Mouse (Mus musculus): ENCODE data around the gene Wnt5b. TPM values are rescaled to one million over a fixed set of nuclear protein-coding genes. Genes with fewer than 3 reads are reported as not detected.

Wnt5b gene
- polyA plus RNA-seq, 1 experiment from 2014 or later: 1.8 TPM

DNA sequence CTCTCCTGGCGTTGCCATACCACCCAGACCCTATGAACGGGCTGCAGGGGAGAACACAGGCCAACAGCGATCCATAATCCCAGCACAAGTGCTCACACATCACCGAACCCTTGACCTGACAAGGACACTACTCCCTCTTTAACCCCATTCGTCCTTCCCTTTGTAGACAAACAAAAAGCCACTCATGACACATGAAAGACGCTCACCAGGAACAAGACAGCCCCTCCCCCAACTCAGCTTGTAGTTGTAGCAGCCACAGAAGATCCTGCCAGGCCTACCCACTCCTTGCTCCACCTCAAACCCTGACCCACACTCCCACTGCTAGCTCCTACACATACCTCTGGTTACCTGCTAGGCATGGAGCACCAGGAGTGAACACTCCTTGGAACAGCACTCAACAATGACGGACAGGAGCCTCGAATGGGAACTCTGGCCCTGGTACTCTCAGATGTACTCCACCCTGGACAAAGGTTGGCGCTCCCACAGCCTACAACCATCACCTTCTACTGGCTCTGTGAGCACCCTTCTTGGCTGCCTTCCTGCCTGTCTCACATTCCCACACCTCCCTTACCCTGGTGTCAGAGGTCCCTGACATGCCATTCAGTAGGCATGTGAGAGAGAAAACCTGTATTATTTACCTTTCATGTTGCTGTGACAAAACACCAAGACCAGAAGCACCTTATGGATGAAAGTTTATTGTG is 38.5 kb downstream of the Wnt5b start:
- Histone ChIP-seq H3K27ac (ENCODE audit: low read depth, low read length) (no peak overlapping the region), H3K27me3 (replicated peaks; ENCODE audit: control insufficient read depth, insufficient read depth, low read length) (no peaks in the 10 kb centered on the region), H3K4me1 (replicated peaks; ENCODE audit: control insufficient read depth, insufficient read depth, low read length) (peaks cover 5% of the 10 kb centered on the region; the same call in 1 of the 2 replicates), H3K9ac (ENCODE audit: low read depth, low read length) (no peak overlapping the region), H3K4me3 (ENCODE audit: low read depth, low read length) (no peak overlapping the region), H3K36me3 (ENCODE audit: control insufficient read depth, insufficient read depth) (no peaks in the 10 kb centered on the region), H3K4me2 (replicated peaks; ENCODE audit: low read depth) (no peak overlapping the region), H3K9me3 (ENCODE audit: control insufficient read depth) (no peaks in the 10 kb centered on the region)
- no peak for TF ChIP-seq CTCF (IDR thresholded peaks at IDR 0.05; ENCODE audit: low read depth)
- WGBS: 65% methylated on average over 9 of the region's 9 CpGs
- ATAC-seq: no peak

DNA sequence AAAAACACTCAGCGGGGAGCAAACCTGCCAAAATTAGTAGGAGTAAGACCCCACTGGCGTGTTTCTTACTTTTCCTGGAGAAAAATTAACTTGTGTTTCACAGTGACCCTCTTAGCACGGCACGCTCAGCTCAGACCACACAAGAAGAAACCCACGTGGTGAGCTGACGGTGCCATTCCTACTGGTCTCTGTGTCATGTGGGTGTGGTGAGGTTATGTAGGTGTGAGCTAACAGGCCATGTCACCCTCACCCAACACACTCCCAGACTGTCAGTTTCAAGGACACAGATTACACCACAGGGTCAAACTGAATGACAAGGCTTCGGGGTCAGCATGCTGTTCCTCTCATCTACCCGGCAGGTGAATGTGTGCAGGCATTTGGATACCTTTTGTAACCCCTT is 39.4 kb downstream of the Wnt5b start:
- WGBS: 80% methylated on average over 8 of the region's 8 CpGs
- Histone ChIP-seq H3K9ac (ENCODE audit: low read depth, low read length) (no peak overlapping the region), H3K36me3 (ENCODE audit: control insufficient read depth, insufficient read depth) (no peaks in the 10 kb centered on the region), H3K4me3 (ENCODE audit: low read depth, low read length) (no peak overlapping the region), H3K4me1 (replicated peaks; ENCODE audit: control insufficient read depth, insufficient read depth, low read length) (peaks cover 5% of the 10 kb centered on the region; the same call in 1 of the 2 replicates), H3K4me2 (replicated peaks; ENCODE audit: low read depth) (no peak overlapping the region), H3K27me3 (replicated peaks; ENCODE audit: control insufficient read depth, insufficient read depth, low read length) (no peaks in the 10 kb centered on the region), H3K9me3 (ENCODE audit: control insufficient read depth) (no peaks in the 10 kb centered on the region), H3K27ac (ENCODE audit: low read depth, low read length) (no peak overlapping the region)
- no peak for ATAC-seq
- TF ChIP-seq CTCF (IDR thresholded peaks at IDR 0.05; ENCODE audit: low read depth): no peak

DNA sequence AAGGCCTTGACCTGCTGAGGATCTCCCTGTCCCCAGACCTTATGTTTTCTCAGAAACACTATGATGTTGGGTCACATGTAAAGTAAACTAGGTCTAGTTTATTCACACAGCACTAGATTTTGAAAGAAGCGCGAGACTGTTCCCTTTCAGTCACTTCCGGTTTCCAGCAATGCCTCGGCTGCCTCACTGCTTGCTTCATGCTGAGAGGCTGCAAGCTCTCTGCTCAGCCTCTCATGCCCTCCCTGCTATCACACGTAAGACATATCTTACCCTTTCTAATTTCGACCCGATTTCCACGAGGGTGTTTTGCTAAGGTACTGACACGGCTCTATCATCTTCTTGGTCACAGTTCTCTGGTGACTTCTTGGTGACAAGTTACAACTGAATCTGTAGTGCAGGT is 42.1 kb downstream of the Wnt5b start:
- H3K4me1 ChIP-seq (replicated peaks; ENCODE audit: control insufficient read depth, insufficient read depth, low read length): peaks cover 5% of the 10 kb centered on the region; the same call in 1 of the 2 replicates
- no peak for TF ChIP-seq CTCF (IDR thresholded peaks at IDR 0.05; ENCODE audit: low read depth)
- H3K4me2 ChIP-seq (replicated peaks; ENCODE audit: low read depth): no peak overlapping the region
- no peak overlapping the region for H3K27ac ChIP-seq (ENCODE audit: low read depth, low read length)
- H3K9me3 ChIP-seq (ENCODE audit: control insufficient read depth): no peaks in the 10 kb centered on the region
- H3K9ac ChIP-seq (ENCODE audit: low read depth, low read length): no peak overlapping the region
- no peaks in the 10 kb centered on the region for H3K27me3 ChIP-seq (replicated peaks; ENCODE audit: control insufficient read depth, insufficient read depth, low read length)
- H3K36me3 ChIP-seq (ENCODE audit: control insufficient read depth, insufficient read depth): no peaks in the 10 kb centered on the region
- 66% methylated on average over 9 of the region's 9 CpGs for WGBS
- no peak for ATAC-seq
- no peak overlapping the region for H3K4me3 ChIP-seq (ENCODE audit: low read depth, low read length)

DNA sequence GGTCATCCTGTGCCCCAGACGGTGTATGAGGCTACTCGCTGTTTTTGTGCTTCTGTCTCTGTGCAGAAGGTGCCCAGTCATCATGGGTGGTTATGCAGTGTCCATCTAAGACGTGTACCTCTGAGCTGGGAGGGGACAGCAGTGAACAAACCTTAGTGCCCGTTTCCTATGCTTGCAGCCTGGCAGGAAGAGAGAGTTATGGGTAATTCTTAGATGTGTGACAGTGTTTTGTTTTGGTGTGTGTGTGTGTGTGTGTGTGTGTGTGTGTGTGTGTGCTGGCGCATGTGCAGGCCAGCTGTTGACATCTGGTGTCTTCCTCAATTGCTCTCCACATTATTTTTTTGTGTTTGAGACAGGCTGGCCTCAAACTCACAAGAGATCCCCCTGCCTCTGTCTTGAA is 44.1 kb downstream of the Wnt5b start:
- no peaks in the 10 kb centered on the region for H3K27me3 ChIP-seq (replicated peaks; ENCODE audit: control insufficient read depth, insufficient read depth, low read length)
- H3K36me3 ChIP-seq (ENCODE audit: control insufficient read depth, insufficient read depth): no peaks in the 10 kb centered on the region
- WGBS: 65% methylated on average over 5 of the region's 5 CpGs
- no peak for TF ChIP-seq CTCF (IDR thresholded peaks at IDR 0.05; ENCODE audit: low read depth)
- no peaks in the 10 kb centered on the region for H3K9me3 ChIP-seq (ENCODE audit: control insufficient read depth)
- H3K4me1 ChIP-seq (replicated peaks; ENCODE audit: control insufficient read depth, insufficient read depth, low read length): no peaks in the 10 kb centered on the region
- H3K4me3 ChIP-seq (ENCODE audit: low read depth, low read length): no peak overlapping the region
- no peak overlapping the region for H3K9ac ChIP-seq (ENCODE audit: low read depth, low read length)
- H3K4me2 ChIP-seq (replicated peaks; ENCODE audit: low read depth): no peak overlapping the region
- ATAC-seq: no peak
- no peak overlapping the region for H3K27ac ChIP-seq (ENCODE audit: low read depth, low read length)

DNA sequence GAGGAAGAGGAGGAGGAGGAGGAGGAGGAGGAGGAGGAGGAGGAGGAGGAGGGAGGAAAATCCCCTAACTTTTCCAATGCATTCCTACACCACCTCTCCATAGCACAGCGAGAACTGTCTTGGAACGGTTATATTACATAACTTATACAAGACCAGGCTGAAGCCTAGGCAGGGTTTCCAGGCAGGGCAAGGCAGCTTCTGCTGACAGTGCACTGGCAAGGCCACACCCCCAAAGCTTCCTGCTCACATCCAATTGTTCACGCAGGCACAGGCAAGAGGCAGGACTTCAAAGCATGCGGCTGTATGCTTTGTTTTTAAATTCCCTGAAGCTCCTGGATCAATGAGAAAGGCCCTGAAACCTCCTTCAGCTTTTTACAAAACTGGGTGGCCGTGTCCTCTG is 44.9 kb downstream of the Wnt5b start:
- Histone ChIP-seq H3K36me3 (ENCODE audit: control insufficient read depth, insufficient read depth) (no peaks in the 10 kb centered on the region), H3K27ac (ENCODE audit: low read depth, low read length) (no peak overlapping the region), H3K4me2 (replicated peaks; ENCODE audit: low read depth) (no peak overlapping the region), H3K9ac (ENCODE audit: low read depth, low read length) (no peak overlapping the region), H3K4me1 (replicated peaks; ENCODE audit: control insufficient read depth, insufficient read depth, low read length) (no peaks in the 10 kb centered on the region), H3K9me3 (ENCODE audit: control insufficient read depth) (no peaks in the 10 kb centered on the region), H3K27me3 (replicated peaks; ENCODE audit: control insufficient read depth, insufficient read depth, low read length) (no peaks in the 10 kb centered on the region), H3K4me3 (ENCODE audit: low read depth, low read length) (no peak overlapping the region)
- WGBS: 18% methylated on average over 5 of the region's 5 CpGs
- TF ChIP-seq CTCF (IDR thresholded peaks at IDR 0.05; ENCODE audit: low read depth): no peak
- no peak for ATAC-seq

DNA sequence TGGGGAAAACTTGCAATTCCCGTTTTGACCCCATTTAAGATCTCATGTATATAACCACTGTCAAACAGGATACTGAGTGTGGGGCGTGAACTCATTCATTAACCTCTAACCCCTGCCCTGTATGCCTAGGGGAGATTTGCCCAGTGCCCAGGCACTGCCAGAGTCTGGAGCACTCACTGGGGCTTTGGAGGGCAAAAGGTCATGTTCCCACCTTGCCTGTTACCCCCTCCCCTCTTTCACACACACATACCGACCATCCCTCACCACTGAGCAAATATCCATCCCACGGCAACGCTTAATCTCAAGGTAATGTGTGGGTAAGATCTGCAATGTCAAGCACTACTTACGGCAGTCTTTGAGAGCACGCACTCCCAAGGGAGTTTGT is 51.5 kb downstream of the Wnt5b start:
- H3K4me2 ChIP-seq (replicated peaks; ENCODE audit: low read depth): no peak overlapping the region
- H3K27me3 ChIP-seq (replicated peaks; ENCODE audit: control insufficient read depth, insufficient read depth, low read length): no peaks in the 10 kb centered on the region
- no peak for ATAC-seq
- H3K9me3 ChIP-seq (ENCODE audit: control insufficient read depth): no peaks in the 10 kb centered on the region
- WGBS: 56% methylated on average over 7 of the region's 7 CpGs
- no peak for TF ChIP-seq CTCF (IDR thresholded peaks at IDR 0.05; ENCODE audit: low read depth)
- no peak overlapping the region for H3K4me3 ChIP-seq (ENCODE audit: low read depth, low read length)
- no peak overlapping the region for H3K27ac ChIP-seq (ENCODE audit: low read depth, low read length)
- H3K4me1 ChIP-seq (replicated peaks; ENCODE audit: control insufficient read depth, insufficient read depth, low read length): no peaks in the 10 kb centered on the region; the same call in 1 of the 2 replicates
- H3K36me3 ChIP-seq (ENCODE audit: control insufficient read depth, insufficient read depth): no peaks in the 10 kb centered on the region
- H3K9ac ChIP-seq (ENCODE audit: low read depth, low read length): no peak overlapping the region

Measured in intestine, postnatal 0 days (tissue).